Mouse (Mus musculus) limb, embryonic 11.5 days (tissue): ENCODE data around the gene Lemd2. TPM values are rescaled to one million over a fixed set of nuclear protein-coding genes. Genes with fewer than 3 reads are reported as not detected.
A peak's percentile ranks its signal among the peaks of the same experiment; 100 is the strongest.

Experiments
- ATAC-seq: fragments of 200-750 bp; cut with Nextera tagmentation; 2 replicates; pipeline ENCODE4 v1.8.0; 2017; ENCODE audit warnings: low read depth; ENCODE audit not compliant: insufficient number of reproducible peaks, low FRiP score, low TSS enrichment
- DNase-seq: peaks from one replicate; pipeline ENCODE4 v3.0.0-alpha.2; 2015; ENCODE audit warnings: low spot score
- H3K27ac ChIP-seq: fragments of 300-500 bp; sonication (generic); replicated peaks from 2 replicates; pipeline ENCODE4 v1.5.1; 2014; ENCODE audit warnings: low read depth, mild to moderate bottlenecking, low read length
- H3K27me3 ChIP-seq: fragments of 300-500 bp; sonication (generic); 2 replicates; pipeline ENCODE4 v1.6.1; 2014; ENCODE audit warnings: mild to moderate bottlenecking, low read length, mixed read lengths; ENCODE audit not compliant: control insufficient read depth, insufficient read depth
- H3K36me3 ChIP-seq: fragments of 300-500 bp; sonication (generic); 2 replicates; pipeline ENCODE4 v1.6.1; 2014; ENCODE audit warnings: mild to moderate bottlenecking, low read length, moderate library complexity, mixed read lengths; ENCODE audit not compliant: control insufficient read depth, insufficient read depth
- H3K4me1 ChIP-seq: fragments of 300-500 bp; sonication (generic); 2 replicates; pipeline ENCODE4 v1.6.1; 2014; ENCODE audit warnings: low read length, mixed read lengths; ENCODE audit not compliant: control insufficient read depth, insufficient read depth
- H3K4me2 ChIP-seq: fragments of 300-500 bp; sonication (generic); 2 replicates; pipeline ENCODE4 v1.6.1; 2014; ENCODE audit warnings: low read depth, mild to moderate bottlenecking, moderate library complexity; ENCODE audit not compliant: severe bottlenecking
- H3K4me3 ChIP-seq: fragments of 300-500 bp; sonication (generic); 2 replicates; pipeline ENCODE4 v1.5.1; 2014; ENCODE audit warnings: low read depth, low read length
- H3K9ac ChIP-seq: fragments of 300-500 bp; sonication (generic); 2 replicates; pipeline ENCODE4 v1.6.1; 2014; ENCODE audit warnings: mild to moderate bottlenecking, low read length
- H3K9me3 ChIP-seq: fragments of 300-500 bp; sonication (generic); 2 replicates; pipeline ENCODE4 v1.6.1; 2016; ENCODE audit warnings: low read length; ENCODE audit not compliant: control insufficient read depth
- WGBS: fragments of 180-500 bp; shearing (Covaris S2); extraction: QIAGEN DNeasy Blood & Tissue Kit; methylation state at CpG from one replicate; pipeline ENCODE4 v1.1.7; 2014; 5-methylcytosine and 5-hydroxymethylcytosine counted together
- polyA plus RNA-seq: library from polyadenylated mRNA; unstranded; fragments of >200 nt; fragmentation: Nextera tagmentation; extraction: Ambion mirVana; gene quantifications from 2 replicates; pipeline ENCODE4 v1.2.1, GENCODE M21; 2014

The Lemd2 gene
- polyA plus RNA-seq, 1 experiment from 2014 or later = 14.2 TPM

GRCm38 (mm10) chr17:27231146-27231503, 26.9 kb upstream of the Lemd2 start:
- Histone ChIP-seq H3K4me3 (no peak overlapping the region), H3K9me3 (no peaks in the 10 kb centered on the region), H3K4me1 (no peaks in the 10 kb centered on the region), H3K36me3 (no peaks in the 10 kb centered on the region), H3K27me3 (no peaks in the 10 kb centered on the region), H3K27ac (no peak overlapping the region), H3K9ac (no peak overlapping the region), H3K4me2 (no peak overlapping the region)
- 73% methylated on average over 6 of the region's 6 CpGs for WGBS
- no peak for ATAC-seq
- no peak for DNase-seq

GRCm38 (mm10) chr17:27230455-27231145, 26.3 kb upstream of the Lemd2 start:
- H3K4me1 ChIP-seq = no peaks in the 10 kb centered on the region
- WGBS = 57% methylated on average over 8 of the region's 8 CpGs
- no peaks in the 10 kb centered on the region for H3K27me3 ChIP-seq
- no peaks in the 10 kb centered on the region for H3K36me3 ChIP-seq
- H3K9me3 ChIP-seq = no peaks in the 10 kb centered on the region
- ATAC-seq = no peak
- H3K27ac ChIP-seq = no peak overlapping the region
- no peak overlapping the region for H3K4me3 ChIP-seq
- H3K9ac ChIP-seq = no peak overlapping the region
- DNase-seq = no peak
- H3K4me2 ChIP-seq = no peak overlapping the region

GRCm38 (mm10) chr17:27229710-27230454, 25.6 kb upstream of the Lemd2 start:
- Histone ChIP-seq H3K9me3 (no peaks in the 10 kb centered on the region), H3K9ac (no peak overlapping the region), H3K4me2 (no peak overlapping the region), H3K27ac (no peak overlapping the region), H3K4me3 (no peak overlapping the region), H3K36me3 (no peaks in the 10 kb centered on the region), H3K27me3 (no peaks in the 10 kb centered on the region), H3K4me1 (no peaks in the 10 kb centered on the region)
- ATAC-seq (no peak), DNase-seq (no peak)
- 38% methylated on average over 14 of the region's 14 CpGs for WGBS

GRCm38 (mm10) chr17:27228216-27228915, 24.1 kb upstream of the Lemd2 start:
- H3K9ac ChIP-seq = no peak overlapping the region
- no peaks in the 10 kb centered on the region for H3K9me3 ChIP-seq
- H3K27ac ChIP-seq = no peak overlapping the region
- H3K4me3 ChIP-seq = no peak overlapping the region
- H3K4me2 ChIP-seq = no peak overlapping the region
- no peaks in the 10 kb centered on the region for H3K36me3 ChIP-seq
- WGBS = 25% methylated on average over 11 of the region's 11 CpGs
- H3K27me3 ChIP-seq = no peaks in the 10 kb centered on the region
- no peaks in the 10 kb centered on the region for H3K4me1 ChIP-seq
- ATAC-seq (no peak), DNase-seq (peak; percentile 92)

GRCm38 (mm10) chr17:27227258-27227657, 23.0 kb upstream of the Lemd2 start:
- no peaks in the 10 kb centered on the region for H3K36me3 ChIP-seq
- no peaks in the 10 kb centered on the region for H3K27me3 ChIP-seq
- H3K4me1 ChIP-seq = no peaks in the 10 kb centered on the region
- no peaks in the 10 kb centered on the region for H3K9me3 ChIP-seq
- ATAC-seq (no peak), DNase-seq (no peak)
- H3K4me2 ChIP-seq = no peak overlapping the region
- no peak overlapping the region for H3K27ac ChIP-seq
- 67% methylated on average over 7 of the region's 7 CpGs for WGBS
- no peak overlapping the region for H3K4me3 ChIP-seq
- H3K9ac ChIP-seq = no peak overlapping the region

GRCm38 (mm10) chr17:27226701-27227100, 22.4 kb upstream of the Lemd2 start:
- ATAC-seq (no peak), DNase-seq (no peak)
- H3K9me3 ChIP-seq = no peaks in the 10 kb centered on the region
- H3K36me3 ChIP-seq = no peaks in the 10 kb centered on the region
- no peaks in the 10 kb centered on the region for H3K4me1 ChIP-seq
- no peak overlapping the region for H3K4me2 ChIP-seq
- WGBS = 46% methylated on average over 3 of the region's 3 CpGs
- no peaks in the 10 kb centered on the region for H3K27me3 ChIP-seq
- H3K4me3 ChIP-seq = no peak overlapping the region
- H3K27ac ChIP-seq = no peak overlapping the region
- no peak overlapping the region for H3K9ac ChIP-seq

- H3K4me1 ChIP-seq = no peaks in the 10 kb centered on the region
- H3K27me3 ChIP-seq = no peaks in the 10 kb centered on the region
- no peaks in the 10 kb centered on the region for H3K9me3 ChIP-seq
- no peak overlapping the region for H3K9ac ChIP-seq
- H3K4me3 ChIP-seq = no peak overlapping the region
- WGBS = 80% methylated on average over 10 of the region's 10 CpGs
- DNase-seq = no peak
- ATAC-seq = no peak
- no peak overlapping the region for H3K4me2 ChIP-seq
- H3K36me3 ChIP-seq = no peaks in the 10 kb centered on the region
- no peak overlapping the region for H3K27ac ChIP-seq
These were observed 21.5 kb upstream of the Lemd2 start for GRCm38 (mm10) chr17:27225801-27226200.

GRCm38 (mm10) chr17:27223821-27224220, 19.6 kb upstream of the Lemd2 start:
- no peak overlapping the region for H3K9ac ChIP-seq
- DNase-seq = no peak
- no peaks in the 10 kb centered on the region for H3K4me1 ChIP-seq
- H3K4me2 ChIP-seq = no peak overlapping the region
- WGBS = 93% methylated on average over 6 of the region's 6 CpGs
- no peak for ATAC-seq
- no peak overlapping the region for H3K27ac ChIP-seq
- H3K9me3 ChIP-seq = no peaks in the 10 kb centered on the region
- H3K4me3 ChIP-seq = no peak overlapping the region
- H3K27me3 ChIP-seq = no peaks in the 10 kb centered on the region
- no peaks in the 10 kb centered on the region for H3K36me3 ChIP-seq
